Mouse (Mus musculus) G1E (cell line): ENCODE measurements around the gene Ins2.

Experiments used
- CTCF ChIP-seq: IDR thresholded peaks from 2 replicates; pipeline ENCODE4 v1.5.1; 2012; ENCODE audit warnings: low read depth, low read length, inconsistent platforms, mixed read lengths
- GATA1 ChIP-seq: IDR thresholded peaks from 2 replicates; pipeline ENCODE4 v1.6.1; 2012; ENCODE audit warnings: borderline replicate concordance, low read length, inconsistent platforms, mixed read lengths
- TAL1 ChIP-seq: conservative IDR thresholded peaks from 2 replicates; pipeline ENCODE4 v1.6.1; 2012; ENCODE audit warnings: low read depth, low read length, inconsistent platforms, mixed read lengths

DNA sequence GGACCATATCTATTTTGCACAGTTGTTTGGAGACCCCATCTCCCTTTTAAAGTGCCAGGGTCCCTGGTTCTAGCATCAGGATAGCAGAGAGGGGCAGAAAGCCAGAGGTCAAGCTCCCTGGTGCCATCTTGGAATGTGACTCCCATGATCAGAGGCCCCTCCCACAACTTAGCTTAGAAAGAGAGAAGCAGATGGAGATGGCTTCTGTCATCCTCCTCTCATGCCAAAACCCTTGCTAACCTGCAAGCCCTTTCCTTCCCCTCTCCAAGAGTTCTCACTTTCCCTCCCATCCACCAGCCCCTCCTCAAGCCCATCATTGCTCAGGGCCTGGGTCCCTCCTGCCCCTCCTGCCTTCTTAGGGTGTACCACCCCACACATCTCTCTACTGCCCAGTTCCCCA, 107.0 kb downstream of the Ins2 start:
- TF ChIP-seq GATA1 (no peak), CTCF (no peak), TAL1 (no peak)
